Mouse (Mus musculus): ENCODE data around the gene Lrrc15.

Lrrc15 gene

DNA sequence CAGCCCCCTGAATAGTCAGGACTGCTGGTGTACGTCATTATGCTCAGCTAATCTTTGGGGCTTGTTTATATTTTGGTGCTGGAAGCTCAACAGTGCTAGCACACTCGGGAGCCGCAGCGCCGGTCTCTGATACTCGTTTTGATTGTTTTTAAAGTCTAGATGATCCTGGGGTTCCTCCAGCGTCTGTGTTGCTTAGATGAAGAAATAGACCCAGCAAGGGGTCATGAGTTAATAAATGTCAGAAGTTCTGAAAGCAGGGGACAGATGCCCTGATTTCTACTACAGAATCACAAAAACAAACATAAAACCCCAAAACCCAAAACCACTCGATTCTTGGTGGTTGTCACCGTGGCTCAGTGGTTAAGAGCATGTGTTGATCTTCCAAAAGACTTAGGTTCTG, 29.2 kb downstream of the Lrrc15 start:
- in situ Hi-C loops (cut with MboI; ENCODE audit: unreplicated experiment in 2 of 2) = loop anchor here (5.0 to 25.0 kb wide), 7 partner anchors 58 to 1108 kb away; partner anchors contain the start of gene Gp5 (in 2 of the 2)

GRCm38 (mm10) chr16:30253374-30253773, 29.7 kb downstream of the Lrrc15 start:
- in situ Hi-C loops (cut with MboI; ENCODE audit: unreplicated experiment in 2 of 2) = loop anchor here (5.0 to 25.0 kb wide), 7 partner anchors 59 to 1109 kb away; partner anchors contain the start of gene Gp5 (in 2 of the 2)

DNA sequence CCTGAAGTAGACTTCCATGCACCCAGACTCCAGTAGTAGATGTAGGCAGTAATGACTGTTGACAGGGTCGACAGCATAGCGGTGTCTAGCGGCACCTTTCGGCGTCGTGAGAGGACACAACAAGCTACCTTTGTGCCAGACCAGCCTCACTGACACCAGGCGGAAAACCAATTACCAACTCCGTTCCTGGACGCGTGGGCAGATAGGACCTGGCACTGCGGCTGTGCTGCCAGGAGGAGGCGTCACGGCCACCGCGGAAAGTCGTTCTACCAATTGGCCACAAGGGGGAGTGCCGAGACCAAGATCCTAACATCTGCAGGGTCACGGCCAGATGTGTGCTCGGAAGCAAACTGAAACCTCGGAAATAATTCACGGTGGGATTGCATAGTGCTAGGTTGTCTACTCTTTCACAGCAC, 31.0 kb downstream of the Lrrc15 start:
- in situ Hi-C loops (cut with MboI; ENCODE audit: unreplicated experiment in 2 of 2) = loop anchor here (5.0 to 25.0 kb wide), 7 partner anchors 60 to 1110 kb away; partner anchors contain the start of gene Gp5 (in 2 of the 2)

- in situ Hi-C loops (cut with MboI; ENCODE audit: unreplicated experiment in 2 of 2) = loop anchor here (10.0 to 25.0 kb wide), 3 partner anchors 1399 to 1657 kb away; no protein-coding TSS in a partner anchor
Observed at GRCm38 (mm10) chr16:30244037-30244700, 38.9 kb downstream of the Lrrc15 start.

- in situ Hi-C loops (cut with MboI; ENCODE audit: unreplicated experiment in 2 of 2) = loop anchor here (10.0 to 25.0 kb wide), 3 partner anchors 1397 to 1654 kb away; no protein-coding TSS in a partner anchor
Observed at GRCm38 (mm10) chr16:30241623-30242022, 41.4 kb downstream of the Lrrc15 start.

DNA sequence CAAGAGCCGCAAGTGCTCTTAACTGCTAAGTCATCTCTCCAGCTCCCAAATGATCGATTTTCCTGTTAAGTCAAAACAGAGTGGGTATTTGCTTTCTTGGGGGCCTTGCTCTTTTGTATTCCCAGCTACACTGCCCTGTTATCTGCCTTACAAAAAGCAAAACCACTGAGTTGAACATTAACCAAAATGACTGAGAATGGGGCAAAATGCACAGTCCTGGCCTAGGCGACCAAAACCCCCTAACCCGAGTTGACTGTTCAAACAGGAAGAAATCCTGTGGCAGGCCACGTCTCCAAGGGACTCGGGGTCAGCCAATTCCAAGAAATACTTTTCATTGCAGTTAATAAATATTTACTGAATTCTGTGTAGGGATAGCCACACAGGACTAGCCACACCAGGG, 44.3 kb downstream of the Lrrc15 start:
- in situ Hi-C loops (cut with MboI; ENCODE audit: unreplicated experiment in 2 of 2) = loop anchor here (5.0 to 25.0 kb wide), 6 partner anchors 171 to 1651 kb away; no protein-coding TSS in a partner anchor

DNA sequence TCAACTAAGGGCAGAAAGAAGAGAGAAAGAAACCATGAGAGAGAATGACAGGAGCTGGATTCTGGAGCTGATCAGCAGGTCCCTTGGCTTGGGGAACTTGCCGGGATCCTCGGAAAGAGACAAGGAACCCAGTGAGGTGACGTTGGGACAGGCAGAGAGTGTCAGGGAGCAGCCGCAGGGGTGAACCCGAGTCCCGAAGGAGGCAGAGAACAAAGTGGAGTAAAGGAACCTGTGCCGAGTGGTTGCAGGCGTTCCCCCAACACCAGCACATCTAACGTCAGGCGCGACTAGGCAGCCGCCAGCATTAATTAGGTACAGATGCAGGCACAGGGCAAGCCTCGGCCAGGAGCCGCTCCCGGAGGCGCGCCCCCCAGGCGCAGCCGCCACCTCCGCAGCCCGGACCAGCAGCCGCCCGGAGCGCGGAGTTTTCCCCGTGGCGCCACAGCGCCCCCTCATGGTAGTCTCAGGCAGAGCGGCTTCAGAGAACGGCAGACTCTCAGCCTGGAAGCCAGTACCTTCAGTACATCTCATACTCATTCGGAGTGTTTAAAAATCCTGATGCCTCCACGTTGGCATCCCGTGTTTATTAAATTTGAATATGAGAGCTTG, 46.9 kb downstream of the Lrrc15 start:
- in situ Hi-C loops (cut with MboI; ENCODE audit: unreplicated experiment in 2 of 2) = loop anchor here (5.0 to 25.0 kb wide), 6 partner anchors 169 to 1649 kb away; no protein-coding TSS in a partner anchor

GRCm38 (mm10) chr16:30235577-30235976, 47.5 kb downstream of the Lrrc15 start:
- in situ Hi-C loops (cut with MboI; ENCODE audit: unreplicated experiment in 2 of 2) = loop anchor here (5.0 to 25.0 kb wide), 6 partner anchors 168 to 1648 kb away; no protein-coding TSS in a partner anchor

DNA sequence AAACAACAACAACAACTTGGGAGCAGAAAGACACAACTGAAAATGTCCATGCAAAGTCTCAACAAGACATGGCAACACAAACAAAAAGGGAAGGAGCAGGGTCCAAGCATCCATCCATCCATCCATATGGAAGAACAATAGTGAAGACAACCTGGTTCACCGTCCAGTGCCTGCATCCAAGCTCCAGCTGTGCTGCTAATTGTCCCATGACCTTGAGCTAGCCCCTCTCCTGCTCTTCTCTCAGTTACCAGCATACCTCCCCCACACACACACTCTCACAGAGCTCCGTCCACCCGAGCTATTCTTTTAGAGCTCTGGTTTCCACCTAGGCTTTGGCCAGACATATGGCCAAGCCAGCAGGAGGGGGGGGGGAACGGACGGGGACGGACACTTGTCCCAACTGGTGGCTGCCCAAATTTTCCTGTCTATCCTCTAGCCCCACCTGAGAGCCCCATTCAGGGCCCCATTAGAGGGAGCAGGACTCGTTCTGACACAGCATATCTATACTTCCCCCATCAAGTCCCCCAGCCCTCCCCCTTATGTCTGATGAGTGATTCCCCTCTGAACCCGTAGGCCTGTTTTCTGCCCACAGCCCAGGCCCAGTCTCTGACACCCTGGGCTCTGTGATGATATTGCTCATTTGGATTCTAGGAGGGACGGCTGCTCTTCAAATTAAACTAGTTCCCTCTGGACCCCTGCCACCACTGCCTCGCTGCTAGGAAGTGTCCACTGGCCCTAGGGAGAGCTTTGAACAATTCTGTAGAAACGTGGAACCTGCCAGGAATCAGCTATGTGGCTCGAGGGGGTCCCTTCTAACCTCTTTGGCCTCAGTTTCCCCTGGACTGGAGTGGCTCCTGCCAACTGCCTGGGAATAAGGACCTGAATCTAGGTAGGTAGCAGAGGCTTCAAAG, 48.2 kb downstream of the Lrrc15 start:
- in situ Hi-C loops (cut with MboI; ENCODE audit: unreplicated experiment in 2 of 2) = loop anchor here (5.0 to 25.0 kb wide), 6 partner anchors 168 to 1648 kb away; no protein-coding TSS in a partner anchor

- in situ Hi-C loops (cut with MboI; ENCODE audit: unreplicated experiment in 2 of 2) = loop anchor here (25.0 kb wide), 2 partner anchors 1397 to 1647 kb away; no protein-coding TSS in a partner anchor
Observed at GRCm38 (mm10) chr16:30234077-30234476, 49.0 kb downstream of the Lrrc15 start.

DNA sequence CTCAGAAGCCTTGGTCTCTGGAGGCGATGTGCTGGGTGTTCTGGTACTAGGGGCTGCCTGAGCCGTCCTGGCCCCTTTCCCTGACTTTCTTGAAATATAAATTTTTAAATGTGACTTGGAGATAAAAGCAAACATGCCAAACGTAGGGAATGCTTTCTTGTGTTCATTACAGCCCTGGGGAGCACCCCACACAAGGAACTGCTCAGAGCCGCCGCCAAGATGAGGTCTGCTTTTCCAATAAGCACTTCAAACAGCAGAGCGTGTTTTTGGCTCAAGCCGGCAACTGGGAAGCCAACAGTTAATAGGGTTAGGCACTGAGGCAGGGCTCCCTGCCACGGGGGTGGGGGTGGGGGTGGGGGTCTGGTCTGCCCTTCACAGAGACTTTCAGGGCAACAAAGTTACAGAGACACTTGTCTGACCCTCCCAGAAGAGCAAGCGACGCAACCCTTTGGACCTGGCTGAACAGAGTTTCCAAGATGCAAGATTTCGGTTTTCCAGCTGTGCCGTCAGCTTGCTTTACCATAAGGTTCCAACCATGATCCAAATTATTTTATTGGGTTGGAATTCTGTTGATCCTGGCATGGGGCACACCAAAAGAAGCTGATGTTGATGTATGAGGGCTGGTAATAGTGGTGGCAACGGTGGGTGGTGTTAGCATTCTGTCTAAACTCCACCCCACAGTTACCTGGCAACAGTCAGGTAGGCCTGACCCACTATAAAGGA, 51.0 kb downstream of the Lrrc15 start:
- in situ Hi-C loops (cut with MboI; ENCODE audit: unreplicated experiment in 2 of 2) = loop anchor here (25.0 kb wide), 2 partner anchors 1395 to 1645 kb away; no protein-coding TSS in a partner anchor

GRCm38 (mm10) chr16:30227352-30227751, 55.7 kb downstream of the Lrrc15 start:
- in situ Hi-C loops (cut with MboI; ENCODE audit: unreplicated experiment in 2 of 2) = loop anchor here (5.0 to 25.0 kb wide), 4 partner anchors 40 to 1640 kb away; no protein-coding TSS in a partner anchor

GRCm38 (mm10) chr16:30221161-30221782, 61.8 kb downstream of the Lrrc15 start:
- in situ Hi-C loops (cut with MboI; ENCODE audit: unreplicated experiment in 2 of 2) = loop anchor here in 1 of 2 experiments (5.0 to 10.0 kb wide), 2 partner anchors 34 to 566 kb away; no protein-coding TSS in a partner anchor
